Mouse (Mus musculus) kidney, embryonic 16.5 days (tissue): ENCODE measurements around the gene Siglecg. TPM values are rescaled to one million over a fixed set of nuclear protein-coding genes. Genes with fewer than 3 reads are reported as not detected.

Experiments used
- ATAC-seq: fragments of 200-750 bp; cut with Nextera tagmentation; 2 replicates; pipeline ENCODE4 v1.8.0; 2017; ENCODE audit warnings: moderate TSS enrichment; ENCODE audit not compliant: low FRiP score, low TSS enrichment
- H3K27ac ChIP-seq: fragments of 300-500 bp; sonication (generic); 2 replicates; pipeline ENCODE4 v1.5.1; 2014; ENCODE audit warnings: low read length
- H3K27me3 ChIP-seq: fragments of 300-500 bp; sonication (generic); 2 replicates; pipeline ENCODE4 v1.6.1; 2014; ENCODE audit warnings: low read length, control low read depth, mixed read lengths; ENCODE audit not compliant: insufficient read depth
- H3K36me3 ChIP-seq: fragments of 300-500 bp; sonication (generic); 2 replicates; pipeline ENCODE4 v1.6.1; 2014; ENCODE audit warnings: low read length, control low read depth, mixed read lengths; ENCODE audit not compliant: insufficient read depth
- H3K4me1 ChIP-seq: fragments of 300-500 bp; sonication (generic); 2 replicates; pipeline ENCODE4 v1.6.1; 2014; ENCODE audit warnings: low read length, control low read depth, mixed read lengths; ENCODE audit not compliant: insufficient read depth
- H3K4me2 ChIP-seq: fragments of 300-500 bp; sonication (generic); replicated peaks from 2 replicates; pipeline ENCODE4 v1.6.1; 2014; ENCODE audit warnings: low read depth, low read length
- H3K4me3 ChIP-seq: fragments of 300-500 bp; sonication (generic); 2 replicates; pipeline ENCODE4 v1.5.1; 2014; ENCODE audit warnings: mild to moderate bottlenecking, low read length
- H3K9ac ChIP-seq: fragments of 300-500 bp; sonication (generic); replicated peaks from 2 replicates; pipeline ENCODE4 v1.6.1; 2014; ENCODE audit warnings: low read length
- H3K9me3 ChIP-seq: fragments of 300-500 bp; sonication (generic); 2 replicates; pipeline ENCODE4 v1.6.1; 2016; ENCODE audit warnings: low read length, control low read depth
- WGBS: fragments of 180-500 bp; shearing (Covaris S2); extraction: QIAGEN DNeasy Blood & Tissue Kit; methylation state at CpG from one replicate; pipeline ENCODE4 v1.1.7; 2014; 5-methylcytosine and 5-hydroxymethylcytosine counted together
- polyA plus RNA-seq: library from polyadenylated mRNA; unstranded; fragments of >200 nt; fragmentation: Nextera tagmentation; extraction: Ambion mirVana; gene quantifications from 2 replicates; pipeline ENCODE4 v1.2.1, GENCODE M21; 2015

Siglecg gene
- polyA plus RNA-seq, 1 experiment from 2014 or later, result 1.6 TPM

- Histone ChIP-seq H3K4me1 (no peaks in the 10 kb centered on the region), H3K4me3 (no peak overlapping the region), H3K27me3 (no peaks in the 10 kb centered on the region), H3K9me3 (no peaks in the 10 kb centered on the region), H3K9ac (no peak overlapping the region), H3K27ac (no peak overlapping the region), H3K36me3 (peaks cover 59% of the 10 kb centered on the region), H3K4me2 (no peak overlapping the region)
- 52% methylated on average over 4 of the region's 4 CpGs for WGBS
- ATAC-seq, result no peak
These were observed 44.6 kb downstream of the Siglecg start for GRCm38 (mm10) chr7:43452609-43453008.

DNA sequence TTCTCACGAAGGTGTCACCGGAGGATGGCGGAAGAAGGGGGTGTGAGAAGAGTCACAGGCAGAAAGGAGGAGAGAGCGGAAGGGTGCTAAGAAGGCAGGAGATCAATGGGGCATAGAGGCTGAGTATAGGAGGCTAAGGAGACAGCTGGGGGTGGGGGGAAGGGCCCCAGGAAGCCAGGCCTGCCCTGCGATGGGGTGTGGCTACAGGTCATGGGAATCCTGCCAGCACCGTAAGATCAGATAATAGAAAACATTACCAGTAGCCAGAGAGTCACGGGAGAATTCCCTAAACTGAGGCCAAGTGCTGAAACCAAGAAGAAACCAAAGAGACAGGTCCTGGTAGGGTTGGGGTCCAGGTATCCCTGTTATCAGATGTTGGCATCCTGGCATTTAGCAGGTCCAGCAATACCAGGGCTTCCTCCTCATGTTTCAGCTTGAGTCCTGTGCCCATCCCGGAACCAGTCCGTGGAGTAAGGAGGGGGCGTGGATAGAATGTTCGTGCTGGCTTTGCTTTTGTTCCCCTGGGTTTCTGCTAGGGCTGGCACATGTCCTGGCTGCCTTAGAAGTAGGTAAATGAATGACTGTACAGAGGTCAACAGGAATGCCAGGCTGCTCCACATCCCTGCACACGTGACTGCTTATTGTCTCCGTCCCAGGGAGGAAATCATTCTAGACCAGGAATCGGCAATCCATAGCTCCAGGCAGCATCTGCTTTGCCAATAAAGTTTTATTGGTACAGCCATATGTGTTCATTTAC lies 45.8 kb downstream of the Siglecg start:
- WGBS, result 74% methylated on average over 14 of the region's 14 CpGs
- Histone ChIP-seq H3K4me2 (no peak overlapping the region), H3K27me3 (no peaks in the 10 kb centered on the region), H3K4me1 (no peaks in the 10 kb centered on the region), H3K36me3 (peaks cover 63% of the 10 kb centered on the region), H3K27ac (no peak overlapping the region), H3K4me3 (no peak overlapping the region), H3K9ac (no peak overlapping the region), H3K9me3 (no peaks in the 10 kb centered on the region)
- ATAC-seq, result no peak

- 78% methylated on average over 6 of the region's 6 CpGs for WGBS
- H3K9me3 ChIP-seq, result no peaks in the 10 kb centered on the region
- no peak for ATAC-seq
- no peak overlapping the region for H3K9ac ChIP-seq
- H3K27me3 ChIP-seq, result no peaks in the 10 kb centered on the region
- no peaks in the 10 kb centered on the region for H3K4me1 ChIP-seq
- H3K4me3 ChIP-seq, result no peak overlapping the region
- no peak overlapping the region for H3K27ac ChIP-seq
- H3K4me2 ChIP-seq, result no peak overlapping the region
- H3K36me3 ChIP-seq, result peaks cover 63% of the 10 kb centered on the region
These were observed 46.4 kb downstream of the Siglecg start for GRCm38 (mm10) chr7:43454371-43454770.

DNA sequence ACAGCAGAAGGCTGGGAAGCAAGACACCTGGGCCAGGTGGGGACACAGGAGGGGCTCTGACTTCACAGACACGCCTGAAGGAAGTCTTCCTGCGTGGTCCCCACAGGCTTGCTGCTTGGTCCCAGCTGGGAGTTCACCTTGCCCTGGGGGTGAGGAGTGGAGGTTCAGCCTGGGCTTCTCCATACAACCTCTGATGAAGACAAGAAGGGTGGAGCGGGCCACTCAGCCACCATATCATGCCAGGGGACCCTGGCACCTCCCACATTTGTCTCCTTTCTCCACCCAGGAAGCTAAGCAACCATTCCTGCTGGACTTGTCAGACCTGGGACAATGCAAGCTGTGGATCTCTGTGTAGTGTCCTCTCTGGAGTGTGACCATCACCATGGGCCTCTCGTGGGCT lies 54.8 kb downstream of the Siglecg start, which contains the start of gene Vsig10l:
TSS of gene Vsig10l (plus strand) at position 301 of the 400 bp plus-strand sequence.
- H3K9me3 ChIP-seq, result no peaks in the 10 kb centered on the region
- H3K27me3 ChIP-seq, result 0 out of 2 replicates have a peak, but pooled peaks cover 3% of the 10 kb centered on the region
- H3K4me2 ChIP-seq, result no peak within 1 kb of the TSS
- 61% methylated on average over 4 of the region's 4 CpGs for WGBS
- H3K4me1 ChIP-seq, result peaks cover 11% of the 10 kb centered on the region
- no peak for ATAC-seq
- H3K36me3 ChIP-seq, result peaks cover 3% of the 10 kb centered on the region; the same call in 1 of the 2 replicates
- H3K9ac ChIP-seq, result no peak within 1 kb of the TSS
- no peak within 1 kb of the TSS for H3K4me3 ChIP-seq
- no peak within 1 kb of the TSS for H3K27ac ChIP-seq

GRCm38 (mm10) chr7:43463976-43464375 lies 56.0 kb downstream of the Siglecg start:
- Histone ChIP-seq H3K36me3 (no peaks in the 10 kb centered on the region), H3K9me3 (no peaks in the 10 kb centered on the region), H3K9ac (no peak overlapping the region), H3K4me1 (peaks cover 11% of the 10 kb centered on the region), H3K27ac (no peak overlapping the region), H3K4me3 (no peak overlapping the region), H3K27me3 (0 out of 2 replicates have a peak, but pooled peaks cover 3% of the 10 kb centered on the region), H3K4me2 (no peak overlapping the region)
- WGBS, result 74% methylated on average over 7 of the region's 7 CpGs
- no peak for ATAC-seq

GRCm38 (mm10) chr7:43464864-43465343 lies 56.9 kb downstream of the Siglecg start:
- ATAC-seq, result peak; percentile 11; the same call in 1 of the 2 replicates
- Histone ChIP-seq H3K4me2 (peak overlapping the region; percentile 92), H3K4me1 (peaks cover 11% of the 10 kb centered on the region), H3K36me3 (no peaks in the 10 kb centered on the region), H3K4me3 (peak overlapping the region; percentile 58), H3K27ac (no peak overlapping the region), H3K9ac (peak overlapping the region; percentile 64), H3K27me3 (0 out of 2 replicates have a peak, but pooled peaks cover 3% of the 10 kb centered on the region), H3K9me3 (no peaks in the 10 kb centered on the region)
- WGBS, result 6% methylated on average over 35 of the region's 35 CpGs

GRCm38 (mm10) chr7:43465344-43466098 lies 57.5 kb downstream of the Siglecg start:
- H3K4me2 ChIP-seq, result peak overlapping the region; percentile 92
- no peaks in the 10 kb centered on the region for H3K36me3 ChIP-seq
- H3K4me3 ChIP-seq, result peak overlapping the region; percentile 58
- peak; percentile 91 for ATAC-seq
- no peaks in the 10 kb centered on the region for H3K9me3 ChIP-seq
- 0 out of 2 replicates have a peak, but pooled peaks cover 3% of the 10 kb centered on the region for H3K27me3 ChIP-seq
- peak overlapping the region; percentile 64 for H3K9ac ChIP-seq
- H3K4me1 ChIP-seq, result peaks cover 11% of the 10 kb centered on the region
- under 1% methylated on average over 33 of the region's 33 CpGs for WGBS
- H3K27ac ChIP-seq, result 0 out of 2 replicates have a peak overlapping the region, but pooled peaks have one; percentile 38

- under 1% methylated on average over 32 of the region's 33 CpGs for WGBS
- Histone ChIP-seq H3K4me3 (peak overlapping the region; percentile 58), H3K27ac (0 out of 2 replicates have a peak overlapping the region, but pooled peaks have one; percentile 63), H3K36me3 (no peaks in the 10 kb centered on the region), H3K9ac (peak overlapping the region; percentile 64), H3K4me1 (peaks cover 11% of the 10 kb centered on the region), H3K4me2 (peak overlapping the region; percentile 92), H3K9me3 (no peaks in the 10 kb centered on the region), H3K27me3 (0 out of 2 replicates have a peak, but pooled peaks cover 3% of the 10 kb centered on the region)
- ATAC-seq, result peak; percentile 58
These were observed 58.2 kb downstream of the Siglecg start for GRCm38 (mm10) chr7:43466099-43466694.
